Mouse (Mus musculus) embryonic fibroblast, embryonic 13.5 days (primary cell): ENCODE results near the gene Itpr2. TPM values are rescaled to one million over a fixed set of nuclear protein-coding genes. Genes with fewer than 3 reads are reported as not detected.

Source experiments
- H3K27ac ChIP-seq: 2 replicates; pipeline ENCODE4 v1.5.1; 2012; ENCODE audit warnings: low read length, control low read depth, inconsistent platforms; ENCODE audit not compliant: insufficient read depth
- H3K4me1 ChIP-seq: 2 replicates; pipeline ENCODE4 v1.6.1; 2011; ENCODE audit warnings: low read length; ENCODE audit not compliant: control insufficient read depth, insufficient read depth
- H3K4me3 ChIP-seq: 2 replicates; pipeline ENCODE4 v1.5.1; 2011; ENCODE audit warnings: mild to moderate bottlenecking, control low read depth, low read length; ENCODE audit not compliant: insufficient read depth
- CTCF ChIP-seq: IDR thresholded peaks from 2 replicates; pipeline ENCODE4 v1.5.1; 2011; ENCODE audit warnings: mild to moderate bottlenecking, control low read depth, low read length, moderate library complexity, borderline replicate concordance; ENCODE audit not compliant: insufficient read depth
- POLR2A ChIP-seq: IDR thresholded peaks from 2 replicates; pipeline ENCODE4 v1.6.1; 2011; ENCODE audit warnings: low read depth, mild to moderate bottlenecking, control low read depth, low read length, moderate library complexity
- polyA plus RNA-seq: library from polyadenylated mRNA; stranded (reverse); fragments of >200 nt; gene quantifications from 2 replicates; pipeline ENCODE4 v1.2.4, GENCODE M21; 2011; ENCODE audit warnings: low read depth; ENCODE audit not compliant: missing spikeins, insufficient read length

Itpr2 gene
- polyA plus RNA-seq, 1 experiment, result 7.7 TPM

- TF ChIP-seq POLR2A (no peak), CTCF (no peak)
- peaks cover 13% of the 10 kb centered on the region; the same call in 1 of the 2 replicates for H3K4me1 ChIP-seq
- H3K4me3 ChIP-seq, result no peak overlapping the region
- H3K27ac ChIP-seq, result peak overlapping the region; percentile 65
Observed at GRCm38 (mm10) chr6:146432218-146432865, 69.7 kb downstream of the Itpr2 start.

- TF ChIP-seq CTCF, result no peak
- TF ChIP-seq POLR2A, result no peak
- peaks cover 13% of the 10 kb centered on the region; the same call in 1 of the 2 replicates for H3K4me1 ChIP-seq
- no peak overlapping the region for H3K4me3 ChIP-seq
- peak overlapping the region; percentile 11; the same call in 1 of the 2 replicates for H3K27ac ChIP-seq
Observed at GRCm38 (mm10) chr6:146431777-146432176, 70.2 kb downstream of the Itpr2 start.

DNA sequence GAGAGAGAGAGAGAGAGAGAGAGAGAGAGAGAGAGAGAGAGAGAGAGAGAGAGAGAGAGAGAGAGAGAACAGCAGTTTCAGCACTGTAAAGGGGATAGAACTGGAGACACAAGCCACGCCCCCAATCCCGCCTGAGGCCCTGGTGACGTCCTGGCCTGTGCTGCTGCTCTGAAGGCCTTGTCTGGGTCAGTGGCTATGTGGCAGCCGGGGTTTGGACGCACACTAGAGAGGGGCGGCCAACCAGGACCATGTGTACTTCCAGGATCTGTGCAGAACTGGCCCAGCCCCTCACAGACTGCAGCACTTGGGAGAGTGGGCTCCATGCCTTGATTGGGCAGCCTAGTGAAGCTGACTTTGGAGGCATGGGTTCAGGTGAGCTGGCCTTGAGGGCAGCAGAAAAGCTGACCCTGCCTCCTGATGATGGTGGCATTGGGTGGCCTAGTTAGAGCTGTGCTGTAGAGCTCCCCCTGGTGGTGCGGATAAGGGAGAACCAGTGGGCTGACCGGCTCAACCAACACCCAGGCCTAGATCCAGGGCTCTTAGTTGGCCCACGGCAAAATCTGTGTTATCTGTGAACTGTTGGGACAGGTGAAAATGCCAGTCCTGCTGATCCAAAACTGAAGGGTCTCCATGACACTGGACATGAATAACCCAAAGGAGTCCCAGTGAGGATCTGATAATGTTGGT lies 72.2 kb downstream of the Itpr2 start:
- Histone ChIP-seq H3K4me3 (no peak overlapping the region), H3K4me1 (peaks cover 13% of the 10 kb centered on the region; the same call in 1 of the 2 replicates), H3K27ac (no peak overlapping the region)
- TF ChIP-seq POLR2A (no peak), CTCF (peak; percentile 57; the same call in 1 of the 2 replicates)

DNA sequence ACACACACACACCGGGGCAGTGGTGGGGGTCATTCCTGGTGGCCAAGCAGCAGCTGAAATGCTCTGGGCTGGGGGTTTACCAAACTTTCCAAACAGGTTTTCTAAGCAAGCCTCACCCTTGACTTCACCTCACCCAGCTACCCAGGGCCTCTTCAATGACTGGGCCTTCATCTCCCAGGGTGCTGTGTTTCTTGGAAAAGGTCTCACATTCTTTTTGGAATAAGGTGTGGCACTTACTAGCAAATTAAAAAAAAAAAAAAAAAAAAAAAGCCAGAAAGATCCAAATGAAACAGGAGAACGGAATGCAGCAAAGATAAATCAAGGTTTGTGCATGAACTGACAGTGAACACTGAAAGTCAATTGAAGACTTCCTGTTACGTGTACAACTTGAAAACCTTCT lies 77.2 kb downstream of the Itpr2 start:
- TF ChIP-seq CTCF (no peak), POLR2A (no peak)

GRCm38 (mm10) chr6:146424326-146424725 lies 77.7 kb downstream of the Itpr2 start:
- no peak for TF ChIP-seq POLR2A
- no peak for TF ChIP-seq CTCF
- Histone ChIP-seq H3K4me1 (peaks cover 10% of the 10 kb centered on the region), H3K4me3 (no peak overlapping the region), H3K27ac (no peak overlapping the region)

More for the DNA sequence above, 77.2 kb downstream of the Itpr2 start:
- no peak overlapping the region for H3K27ac ChIP-seq
- H3K4me3 ChIP-seq, result no peak overlapping the region
- H3K4me1 ChIP-seq, result peaks cover 10% of the 10 kb centered on the region

DNA sequence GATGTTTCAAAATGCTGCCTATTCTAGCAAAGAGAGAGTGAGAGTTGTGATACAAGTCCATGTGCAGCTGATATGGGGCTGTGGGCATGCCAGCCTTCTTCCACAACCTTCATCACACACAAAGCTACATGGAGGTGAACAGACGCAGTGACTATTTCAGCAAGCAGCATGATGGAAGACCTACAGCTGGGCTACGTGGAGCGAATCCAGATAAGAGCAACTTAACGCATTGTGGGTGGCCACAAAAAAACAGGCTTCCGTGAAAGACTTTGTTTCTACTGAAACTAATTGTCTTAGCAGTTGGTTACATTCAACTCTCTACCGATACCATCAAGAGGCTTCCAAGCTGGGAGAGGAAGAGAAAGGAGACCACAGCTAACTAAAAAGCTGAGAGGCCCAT lies 81.3 kb downstream of the Itpr2 start:
- H3K4me3 ChIP-seq, result no peak overlapping the region
- H3K27ac ChIP-seq, result no peak overlapping the region
- TF ChIP-seq POLR2A (no peak), CTCF (no peak)
- peaks cover 10% of the 10 kb centered on the region for H3K4me1 ChIP-seq

- Histone ChIP-seq H3K4me1 (no peaks in the 10 kb centered on the region), H3K27ac (no peak overlapping the region), H3K4me3 (no peak overlapping the region)
- TF ChIP-seq POLR2A (no peak), CTCF (no peak)
Observed at GRCm38 (mm10) chr6:146416461-146416860, 85.6 kb downstream of the Itpr2 start.

GRCm38 (mm10) chr6:146414094-146414493 lies 87.9 kb downstream of the Itpr2 start:
- TF ChIP-seq POLR2A, result no peak
- no peak for TF ChIP-seq CTCF
- Histone ChIP-seq H3K4me3 (no peak overlapping the region), H3K4me1 (0 out of 2 replicates have a peak, but pooled peaks cover 2% of the 10 kb centered on the region), H3K27ac (no peak overlapping the region)

DNA sequence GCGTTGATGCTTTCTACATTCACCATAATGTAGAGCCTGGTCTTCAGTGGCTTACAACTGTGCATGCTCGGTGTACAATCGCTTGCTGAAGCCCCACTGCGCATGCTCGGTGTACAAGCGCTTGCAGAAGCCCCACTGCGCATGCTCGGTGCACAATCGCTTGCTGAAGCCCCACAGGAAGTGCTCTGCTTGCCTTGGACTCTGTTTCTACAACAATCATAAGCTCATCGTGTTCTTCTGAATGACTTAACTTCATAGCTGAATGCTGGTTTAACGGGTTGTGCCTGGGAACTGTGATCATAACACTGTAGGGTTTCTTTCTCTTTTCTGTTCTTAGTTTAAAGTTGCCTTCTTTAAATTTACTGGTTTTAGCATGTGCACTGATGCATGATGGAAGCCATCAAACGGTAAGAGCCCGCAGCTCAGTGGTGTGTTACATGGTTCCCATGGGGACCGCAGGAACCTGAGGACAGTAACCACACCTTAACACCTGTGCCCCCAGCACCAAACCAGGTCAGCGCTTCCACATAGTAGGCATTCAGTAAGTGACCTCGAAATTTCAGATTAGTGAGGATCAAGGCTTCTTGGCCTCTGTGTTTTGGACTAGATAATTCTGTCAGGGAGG lies 90.5 kb downstream of the Itpr2 start:
- no peak overlapping the region for H3K4me3 ChIP-seq
- H3K4me1 ChIP-seq, result 0 out of 2 replicates have a peak, but pooled peaks cover 2% of the 10 kb centered on the region
- no peak overlapping the region for H3K27ac ChIP-seq
- TF ChIP-seq CTCF, result no peak
- TF ChIP-seq POLR2A, result no peak
